ENCODE assay signal across 8 mouse cellular contexts in genomic region chr3:41081474-41082301, GRCm38 (mm10). TPM values are rescaled to one million over a fixed set of nuclear protein-coding genes. Genes with fewer than 3 reads are reported as not detected.
DNase-seq lines count a peak whose midpoint lies in the region; ATAC-seq lines count a peak whose summit lies in the region.

No protein-coding gene starts in this region.

- no peak for ATAC-seq in heart, embryonic 16.5 days (replicated peaks; ENCODE audit: extremely low read depth, insufficient read depth, low FRiP score)
- no peak for ATAC-seq in midbrain, embryonic 12.5 days (ENCODE audit: low FRiP score, low read depth)

- no peaks in the 10 kb centered on the region for H3K9me3 ChIP-seq in heart, embryonic 16.5 days (replicated peaks; ENCODE audit: control insufficient read depth, low read length)
- no peaks in the 10 kb centered on the region for H3K9me3 ChIP-seq in midbrain, embryonic 12.5 days

- peak overlapping the region; percentile 74 for H3K4me2 ChIP-seq in heart, embryonic 16.5 days (ENCODE audit: low read depth, low read length)
- peak overlapping the region; percentile 85 for H3K4me2 ChIP-seq in midbrain, embryonic 12.5 days (replicated peaks)

- no peaks in the 10 kb centered on the region for H3K27me3 ChIP-seq in heart, embryonic 16.5 days (ENCODE audit: control insufficient read depth, insufficient read depth, low read length)
- H3K27me3 ChIP-seq in midbrain, embryonic 12.5 days: no peaks in the 10 kb centered on the region

- peak overlapping the region; percentile 96 for H3K9ac ChIP-seq in heart, embryonic 16.5 days (ENCODE audit: low read length)
- H3K9ac ChIP-seq in midbrain, embryonic 12.5 days (replicated peaks): peak overlapping the region; percentile 87

- peaks cover 2% of the 10 kb centered on the region; the same call in 1 of the 2 replicates for H3K36me3 ChIP-seq in heart, embryonic 16.5 days (ENCODE audit: control insufficient read depth, insufficient read depth)
- H3K36me3 ChIP-seq in midbrain, embryonic 12.5 days: no peaks in the 10 kb centered on the region

- peak; percentile 7 to 14 for DNase-seq in urinary bladder, postnatal 36 days (ENCODE audit: low spot score in 2 of 2)
- DNase-seq in urinary bladder, postnatal 4 days (ENCODE audit: low spot score in 2 of 2): no peak
- DNase-seq in embryo, embryonic 9.5 days (ENCODE audit: extremely low spot score): peak; percentile 43
- DNase-seq in large intestine, adult 2 months (ENCODE audit: low read depth, low spot score): peak; percentile 44
- DNase-seq in yolk sac, embryonic 10.5 days (ENCODE audit: low spot score): peak; percentile 40
- no peak for DNase-seq in right cerebral cortex, postnatal 25 days

- WGBS in heart, embryonic 16.5 days: 4% methylated on average over 23 of the region's 23 CpGs
- WGBS in large intestine, adult 2 months: 2% methylated on average over 23 of the region's 23 CpGs
- 3% methylated on average over 23 of the region's 23 CpGs for WGBS in midbrain, embryonic 12.5 days

- H3K4me1 ChIP-seq in heart, embryonic 16.5 days (ENCODE audit: control insufficient read depth, insufficient read depth, low read length): peaks cover 9% of the 10 kb centered on the region
- peaks cover 22% of the 10 kb centered on the region for H3K4me1 ChIP-seq in midbrain, embryonic 12.5 days

- peak overlapping the region; percentile 98 for H3K4me3 ChIP-seq in heart, embryonic 16.5 days (ENCODE audit: low read length)
- peak overlapping the region; percentile 89 for H3K4me3 ChIP-seq in midbrain, embryonic 12.5 days

- H3K27ac ChIP-seq in heart, embryonic 16.5 days (ENCODE audit: low read length): peak overlapping the region; percentile 91
- H3K27ac ChIP-seq in midbrain, embryonic 12.5 days (replicated peaks): peak overlapping the region; percentile 92; the same call in 1 of the 2 replicates

RNA-seq across cellular contexts. Expression of gene Pgrmc2, which starts 1.2 kb away (rescaled TPM):
- 45.7 and 47.8 TPM in 2 replicates for polyA plus RNA-seq in heart, embryonic 16.5 days (2015; fragmentation: Nextera tagmentation; extraction: Ambion mirVana)
- 7.6 and 9.5 TPM in 2 replicates for polyA plus RNA-seq in large intestine, adult 2 months (2012; rRNA removed)
- 38.3 and 38.8 TPM in 2 replicates for polyA plus RNA-seq in midbrain, embryonic 12.5 days (2016; fragmentation: Nextera tagmentation; extraction: Ambion mirVana)

Comparison
In these comparisons a context has a peak if more than half of its experiments do, and no peak if none do; other contexts are left out.
1. DNase-seq: peak in urinary bladder, postnatal 36 days (2 of 2), embryo, embryonic 9.5 days (single experiment), large intestine, adult 2 months (single experiment) and yolk sac, embryonic 10.5 days (single experiment); none in urinary bladder, postnatal 4 days (0 of 2) and right cerebral cortex, postnatal 25 days (single experiment).